Mouse (Mus musculus) layer of hippocampus, postnatal 10 days (tissue): Measurements from ENCODE around the gene Cpox. TPM values are rescaled to one million over a fixed set of nuclear protein-coding genes. Genes with fewer than 3 reads are reported as not detected.

Source experiments
- DNase-seq, 2 experiments: peaks; one replicate each; pipeline ENCODE4 v3.0.0; 2021; ENCODE audit warnings: low spot score in 2 of 2
- total RNA-seq, 2 experiments: library from RNA; stranded (reverse); gene quantifications; 2 replicates each; pipeline ENCODE4 v1.2.3; 2021

Gene Cpox
- total RNA-seq, 2 experiments from 2014 or later = 34.1 to 35.2 TPM

DNA sequence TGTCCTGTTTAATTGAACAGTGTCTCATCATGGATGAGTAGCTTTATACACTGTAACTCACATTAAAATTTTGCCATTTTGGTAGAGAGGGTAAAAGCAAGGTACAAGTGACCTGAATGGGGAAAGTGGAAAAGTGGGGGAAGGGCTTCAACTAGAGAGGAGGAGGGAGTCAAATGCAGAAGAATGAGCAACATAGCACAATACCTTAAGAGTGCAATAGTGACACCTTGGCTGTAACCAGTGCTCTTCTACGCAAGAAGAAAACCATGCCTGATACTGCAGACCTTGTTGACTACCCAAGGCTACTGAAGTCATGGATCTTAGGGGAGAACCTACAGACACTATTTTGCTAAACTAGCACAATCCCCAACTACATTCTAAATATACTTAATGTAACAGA lies 27.2 kb downstream of the Cpox start:
- no peak for DNase-seq

- no peak for DNase-seq
Measured at GRCm38 (mm10) chr16:58700174-58700573, 30.1 kb downstream of the Cpox start.

GRCm38 (mm10) chr16:58700816-58701424 lies 30.8 kb downstream of the Cpox start:
- no peak for DNase-seq

DNA sequence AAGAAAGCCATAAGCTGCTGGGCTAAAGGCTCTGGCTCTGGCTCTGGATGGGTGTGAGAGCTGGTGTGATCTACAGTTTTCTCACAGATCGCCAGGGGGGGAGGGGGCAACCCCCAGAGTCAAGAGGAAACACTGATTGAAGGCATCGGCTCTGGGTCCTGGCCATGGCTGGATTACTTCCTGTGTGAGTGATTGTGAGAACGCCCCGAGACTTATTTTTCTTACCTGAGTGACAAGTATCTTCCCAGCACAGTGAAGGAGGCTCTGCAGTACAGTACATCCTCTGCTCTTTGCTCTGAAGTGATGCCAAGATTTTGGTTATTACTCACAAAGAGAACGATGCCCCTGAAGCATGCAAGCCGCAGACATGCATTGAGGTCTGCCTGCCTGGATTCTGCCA lies 31.7 kb downstream of the Cpox start:
- DNase-seq = no peak

GRCm38 (mm10) chr16:58702329-58702932 lies 32.3 kb downstream of the Cpox start:
- DNase-seq = no peak

DNA sequence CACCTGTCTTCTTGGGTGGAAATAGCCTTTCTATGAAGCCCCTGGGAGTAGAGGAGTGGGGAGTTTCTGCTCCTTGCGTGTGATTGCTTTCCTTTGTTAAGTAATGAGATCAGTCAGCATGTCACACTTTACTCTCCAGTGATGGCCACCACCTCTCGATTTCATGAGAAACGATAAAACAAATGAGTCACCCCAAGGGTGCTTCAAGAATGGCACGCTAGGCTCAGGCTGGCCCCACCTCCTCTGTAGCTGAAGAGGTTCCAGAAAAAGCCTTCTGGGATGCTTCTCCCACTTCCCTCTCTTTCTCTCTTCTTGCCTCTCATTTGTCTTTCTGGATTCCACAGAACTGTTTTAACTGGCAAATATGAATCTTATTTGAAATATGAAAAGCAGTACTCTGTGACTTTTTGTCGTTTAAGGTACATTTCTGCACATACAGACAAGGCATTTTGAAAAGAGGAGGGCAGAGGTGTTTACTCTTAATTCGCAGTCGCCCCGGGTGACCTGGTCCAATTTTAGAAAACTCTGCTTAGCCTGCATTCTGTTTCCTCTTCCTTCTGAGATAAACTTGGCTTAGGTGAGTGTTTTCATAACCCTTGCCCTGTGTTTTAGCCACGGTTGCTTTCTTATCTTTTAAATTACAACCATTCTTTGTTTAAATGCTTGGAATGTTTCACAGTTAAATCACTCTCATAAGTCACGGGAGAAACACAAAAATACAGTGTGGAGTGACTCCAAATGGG lies 33.5 kb downstream of the Cpox start:
- DNase-seq = no peak

- DNase-seq = no peak
Measured at GRCm38 (mm10) chr16:58704999-58705398, 34.9 kb downstream of the Cpox start.

DNA sequence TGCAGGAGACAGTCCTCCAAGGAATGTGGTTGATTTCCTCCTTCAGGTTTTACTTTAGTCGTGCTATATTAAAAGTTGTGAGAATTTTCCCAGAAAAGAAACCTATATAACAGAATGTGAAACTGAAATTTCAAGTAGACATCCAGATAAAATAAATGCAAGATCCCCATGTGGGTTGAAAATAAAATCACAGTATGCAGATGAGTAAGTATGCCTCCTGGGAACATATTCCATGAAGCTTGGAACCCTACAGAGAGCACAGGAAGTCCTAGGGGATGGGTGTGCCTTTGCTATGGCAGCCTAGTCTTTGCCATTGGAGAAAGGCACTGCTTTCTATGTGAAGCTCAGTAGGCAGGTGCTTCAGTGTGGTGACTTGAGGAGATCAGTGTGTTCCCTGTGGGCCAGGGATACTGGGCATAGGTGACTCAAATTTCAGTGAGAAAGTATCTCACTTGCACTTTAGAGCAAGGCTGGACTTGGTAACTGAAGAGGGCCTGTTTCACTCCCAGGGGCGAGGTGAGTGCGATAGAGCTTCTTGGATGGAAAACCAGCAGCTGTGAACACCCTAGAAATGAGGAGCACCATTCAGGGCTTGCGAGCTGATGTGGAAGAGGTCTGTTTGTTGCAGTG lies 37.3 kb downstream of the Cpox start:
- no peak for DNase-seq

DNA sequence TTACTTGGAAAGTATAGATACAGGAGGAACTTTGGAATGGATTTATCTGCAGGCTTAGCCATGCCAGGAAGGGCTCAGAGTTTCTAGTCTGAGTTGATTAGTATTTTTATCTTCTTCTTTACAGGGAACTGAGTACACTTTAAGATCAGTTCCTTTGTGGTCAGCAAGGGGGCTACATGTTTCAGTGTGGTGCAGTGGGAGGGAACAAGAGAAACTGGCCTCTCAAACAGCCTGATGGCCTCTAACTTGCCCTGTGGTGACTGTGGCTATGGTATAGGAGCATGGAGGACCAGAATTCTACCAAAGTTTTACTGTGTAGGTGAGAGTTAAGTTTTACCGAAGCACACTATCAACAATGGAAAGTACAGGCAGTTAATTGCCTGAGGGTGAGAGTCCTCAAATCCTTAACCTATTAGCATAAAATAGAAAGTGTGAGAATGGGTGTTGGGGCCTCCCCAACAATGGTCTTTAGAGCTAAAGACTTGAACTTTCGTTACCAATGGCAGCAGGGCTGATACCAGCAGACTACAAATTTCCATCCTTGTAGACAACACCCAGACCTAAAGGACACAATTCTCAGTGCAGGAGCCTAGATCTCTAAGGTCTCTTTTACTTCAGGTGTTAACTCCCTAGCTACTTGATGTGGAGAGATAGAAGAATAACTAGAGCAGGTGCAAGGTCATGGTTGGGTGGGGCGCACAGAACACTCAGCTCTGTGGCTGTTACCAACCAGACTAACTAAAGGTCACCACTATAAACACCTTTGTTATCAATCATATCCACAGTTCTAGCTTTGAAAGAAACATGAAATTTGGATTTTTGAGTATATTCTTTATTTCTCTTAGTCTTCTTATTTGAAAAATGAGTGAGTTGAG lies 38.7 kb downstream of the Cpox start:
- no peak for DNase-seq

GRCm38 (mm10) chr16:58709536-58709935 lies 39.4 kb downstream of the Cpox start:
- DNase-seq = no peak

DNA sequence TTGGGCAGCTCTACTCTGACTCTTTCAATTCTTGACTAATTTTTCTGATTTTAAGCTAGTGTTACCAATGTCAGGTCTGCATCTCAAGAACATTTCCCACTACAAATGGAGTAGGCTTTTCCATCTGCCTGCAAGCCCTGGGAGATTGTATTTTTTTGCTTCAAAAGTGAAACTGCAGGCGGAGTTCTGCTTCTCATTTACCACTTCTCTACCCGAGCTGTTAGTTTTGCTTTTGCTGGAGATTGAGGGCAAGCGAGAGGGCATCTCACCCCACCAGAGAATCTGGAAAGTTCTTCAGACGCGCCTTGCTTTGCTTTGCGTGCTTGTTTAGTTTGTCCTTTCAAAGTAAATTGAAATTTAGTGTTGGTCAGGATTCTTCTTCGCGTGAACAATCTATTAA lies 42.1 kb downstream of the Cpox start:
- DNase-seq = no peak

- no peak for DNase-seq
Measured at GRCm38 (mm10) chr16:58713128-58713527, 43.0 kb downstream of the Cpox start.

DNA sequence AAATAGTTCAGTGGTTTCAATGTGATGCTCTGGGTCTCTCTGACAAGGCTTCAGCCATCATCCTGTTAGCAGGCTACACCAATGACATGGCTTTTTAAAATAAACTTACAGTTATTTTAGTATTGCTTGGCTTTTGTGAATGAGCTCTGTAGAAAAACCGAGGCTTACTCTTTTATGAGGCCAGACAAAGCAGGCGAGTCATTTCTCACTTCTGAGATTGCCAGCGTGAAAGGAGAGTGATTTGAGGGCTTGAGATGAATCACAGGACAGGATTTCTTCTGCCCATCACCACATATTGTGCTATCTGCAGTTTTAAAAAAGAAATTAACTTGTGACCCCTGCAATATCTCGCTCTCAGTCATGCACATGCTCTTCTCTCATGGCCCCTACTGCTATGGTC lies 44.9 kb downstream of the Cpox start:
- DNase-seq = no peak

- DNase-seq = no peak
Measured at GRCm38 (mm10) chr16:58718666-58719120, 48.6 kb downstream of the Cpox start, which contains the start of gene Gpr15. TSS of gene Gpr15 (minus strand) at chr16:58719070.

DNA sequence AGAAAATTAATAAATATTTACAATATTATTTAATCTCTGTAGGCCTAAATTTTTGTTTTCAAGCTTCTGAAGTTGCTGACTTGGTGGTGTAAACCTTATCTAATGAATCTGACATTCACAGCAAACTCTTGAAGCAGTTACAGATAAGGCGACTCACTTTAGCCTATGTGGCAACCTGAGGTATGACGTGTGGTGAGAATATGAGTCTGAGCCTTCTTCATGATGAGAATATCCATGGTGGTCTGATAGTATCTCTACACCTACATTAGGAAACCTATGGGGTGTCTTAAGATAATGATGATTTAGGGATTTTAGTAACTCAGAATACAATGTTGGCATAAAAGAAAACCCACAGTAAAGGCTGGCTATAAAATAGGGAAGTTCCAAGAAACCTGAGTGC lies 52.2 kb downstream of the Cpox start:
- no peak for DNase-seq

DNA sequence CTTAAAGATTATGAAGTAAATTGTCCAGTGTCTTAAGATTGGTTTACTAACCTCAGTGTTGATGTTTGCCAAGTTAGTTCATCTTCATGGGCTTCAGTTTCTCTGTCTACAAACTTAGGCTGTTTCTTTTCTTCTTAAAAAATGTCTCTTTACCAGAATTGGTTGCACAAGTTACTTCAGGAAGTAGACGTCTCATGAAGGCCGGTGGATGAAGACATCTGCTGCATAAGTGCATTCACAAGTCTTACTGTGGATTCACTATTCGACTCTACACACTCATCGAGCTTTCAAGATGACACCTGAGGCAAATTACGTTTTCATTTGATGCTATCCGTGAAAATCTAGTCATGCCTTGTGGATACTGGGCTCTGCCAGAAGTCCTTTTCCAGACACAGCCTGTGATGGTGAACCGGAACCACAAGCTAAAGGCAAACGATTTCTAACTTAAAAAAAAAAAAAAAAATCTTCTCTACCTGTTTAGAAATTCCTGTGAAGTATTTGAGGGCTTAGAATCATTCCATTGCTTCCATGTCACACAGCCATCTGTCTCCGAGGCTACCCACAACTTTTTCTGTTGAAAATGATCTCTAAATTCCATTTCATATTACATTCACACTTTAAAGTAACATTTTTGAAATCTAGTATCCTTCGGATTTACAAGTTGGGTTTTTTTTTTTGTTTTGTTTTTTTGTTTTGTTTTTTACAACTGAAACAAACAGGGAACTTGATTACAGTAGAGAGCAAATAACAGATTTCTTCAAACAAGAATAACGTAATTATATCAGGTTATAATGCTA lies 56.8 kb downstream of the Cpox start:
- no peak for DNase-seq

DNA sequence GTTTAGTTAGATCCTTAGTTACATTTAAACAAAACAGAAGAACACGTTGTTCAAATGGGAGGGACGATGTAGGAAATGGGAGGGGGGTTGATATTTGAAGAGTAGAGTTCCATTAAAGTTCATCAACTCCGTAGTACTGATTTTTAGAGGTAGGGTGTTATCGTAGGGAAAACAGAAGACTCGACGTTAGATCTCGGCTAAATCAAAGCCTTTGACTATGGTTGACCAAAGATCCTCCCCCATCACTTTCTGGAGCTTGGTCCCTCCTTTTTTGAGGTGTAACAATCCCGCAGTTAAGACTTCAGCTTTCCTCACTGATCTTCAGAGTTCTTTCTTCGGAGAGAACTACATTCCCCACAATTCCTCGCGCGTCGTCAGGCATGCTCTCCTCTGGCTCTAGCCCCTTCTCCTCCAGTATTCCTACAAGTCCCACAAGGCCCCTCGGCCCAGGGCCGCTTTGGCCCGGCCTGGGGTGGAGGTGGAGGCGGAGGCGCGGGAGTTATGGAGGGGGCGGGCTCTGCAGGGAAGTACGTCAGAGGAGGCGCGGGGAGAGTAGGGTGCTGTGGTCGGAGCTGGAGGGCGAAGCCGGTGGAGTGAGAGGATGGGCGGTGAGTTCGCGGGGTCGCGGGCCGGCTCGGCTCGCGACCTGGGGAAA lies 57.5 kb downstream of the Cpox start, which contains the start of gene Cldnd1:
TSS of gene Cldnd1 (plus strand) at position 434 of the 655 bp plus-strand sequence.
- peak; percentile 91 to 93 for DNase-seq

DNA sequence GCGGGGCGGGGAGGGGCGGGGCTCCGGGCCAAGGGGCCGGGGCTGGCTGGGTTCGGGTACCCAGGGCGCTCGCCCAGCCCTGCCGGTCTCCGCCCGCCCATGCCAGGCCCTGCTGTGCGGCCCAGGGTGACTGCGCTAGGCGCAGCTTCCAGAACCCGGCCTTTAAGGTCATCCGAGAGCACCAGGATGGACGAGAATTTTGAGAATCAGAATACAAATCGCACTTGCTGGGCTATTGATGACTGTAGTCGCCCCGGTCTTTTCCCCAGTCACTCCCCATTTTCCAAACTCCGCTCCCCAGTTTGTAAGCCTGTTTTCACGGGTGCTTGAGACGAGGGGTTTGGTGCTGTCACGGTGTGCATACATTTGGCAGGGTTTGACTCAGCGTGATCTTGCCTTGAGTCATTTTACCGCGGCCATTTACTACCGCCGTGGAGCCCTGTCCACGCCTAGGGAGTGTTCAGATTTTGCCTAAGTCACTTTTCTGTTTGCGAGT lies 58.1 kb downstream of the Cpox start:
- no peak for DNase-seq

GRCm38 (mm10) chr16:58738205-58738604 lies 68.1 kb downstream of the Cpox start:
- no peak for DNase-seq
